Mouse (Mus musculus): ENCODE results near the gene Atxn2.
"Not testable (repeated sequence)": the region's sequence is repeated elsewhere in the genome, so short reads cannot be mapped to it uniquely, and the experiment has no call there.

Gene Atxn2

GRCm38 (mm10) chr5:121710851-121711173 is 325 bp upstream of the Atxn2 start:
- DNase-seq (ENCODE audit: low read depth): no peak

DNA sequence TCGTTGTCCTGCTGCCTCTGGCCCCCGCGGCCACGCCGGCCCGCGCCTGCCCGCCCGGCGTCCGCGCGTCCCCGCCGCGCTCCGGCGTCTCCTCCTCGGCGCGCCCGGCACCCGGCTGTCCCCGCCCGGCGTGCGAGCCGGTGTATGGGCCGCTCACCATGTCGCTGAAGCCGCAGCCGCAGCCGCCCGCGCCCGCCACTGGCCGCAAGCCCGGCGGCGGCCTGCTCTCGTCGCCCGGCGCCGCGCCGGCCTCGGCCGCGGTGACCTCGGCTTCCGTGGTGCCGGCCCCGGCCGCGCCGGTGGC is 743 bp downstream of the Atxn2 start:
- DNase-seq (ENCODE audit: low read depth): no peak

DNA sequence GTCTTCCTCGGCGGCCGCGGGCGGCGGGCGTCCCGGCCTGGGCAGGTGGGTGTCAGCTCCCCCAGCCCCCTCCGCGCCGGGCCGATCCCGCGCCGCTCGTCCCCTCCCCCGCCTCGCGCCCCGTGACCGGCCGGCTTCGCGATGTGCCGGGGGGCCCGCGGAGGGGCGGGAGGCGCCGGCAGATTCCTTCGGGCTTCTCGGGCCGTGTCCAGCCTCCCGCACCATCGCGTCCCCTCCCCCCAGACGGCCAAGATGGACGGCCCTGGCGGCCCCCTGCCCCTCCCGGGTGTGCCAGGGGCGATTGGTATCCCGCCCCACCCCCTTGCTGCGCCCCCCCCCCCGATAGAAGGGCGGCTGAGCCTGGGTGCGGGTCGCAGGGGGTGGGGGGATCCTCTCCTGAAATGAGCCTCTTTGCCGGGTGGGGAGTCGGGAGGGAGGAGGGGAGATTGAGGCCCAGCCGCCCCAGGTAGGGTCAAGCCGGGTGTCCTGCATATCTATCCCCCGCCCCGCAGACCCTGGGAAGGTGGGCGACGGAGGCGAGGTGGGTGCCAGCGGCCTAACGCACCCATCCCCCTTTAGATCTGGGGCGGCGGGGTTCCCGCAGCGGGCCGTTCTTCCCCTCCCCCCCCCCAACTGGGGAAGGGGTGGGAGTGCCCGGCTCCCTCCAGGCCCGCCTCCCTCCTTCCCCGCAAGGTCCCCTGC is 1.2 kb downstream of the Atxn2 start:
- DNase-seq (ENCODE audit: low read depth): peak; percentile 50

DNA sequence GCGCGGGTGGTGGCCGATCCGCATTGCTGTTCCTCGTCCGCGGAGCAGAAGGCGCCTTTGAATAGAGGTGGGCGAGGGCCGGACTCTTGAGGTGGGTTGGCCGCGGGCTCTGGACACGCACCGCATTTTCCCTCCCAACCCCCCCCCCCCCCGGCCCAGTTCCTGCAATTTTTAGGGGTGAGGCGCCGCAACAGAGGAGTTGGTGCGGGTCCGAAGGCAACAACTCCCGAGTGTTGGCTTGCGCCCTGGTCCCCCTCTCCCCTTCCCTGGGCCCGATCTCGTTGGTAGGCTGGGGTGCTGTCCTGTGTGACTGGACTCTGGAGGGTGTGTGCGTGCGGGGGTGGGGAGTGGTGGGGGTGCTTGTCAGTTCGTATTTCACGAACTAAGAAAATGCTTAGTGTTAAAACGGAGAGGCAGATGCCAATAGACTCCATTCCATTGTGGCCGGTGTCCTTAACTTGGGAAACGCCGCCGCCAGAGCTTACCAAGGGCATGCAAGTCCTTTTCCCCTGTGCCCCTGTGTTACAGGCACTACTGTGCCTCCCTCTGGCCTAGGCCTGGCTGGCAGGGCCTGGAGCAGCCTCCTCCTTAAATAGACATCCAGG is 1.9 kb downstream of the Atxn2 start:
- DNase-seq (ENCODE audit: low read depth): peak; percentile 30

GRCm38 (mm10) chr5:121714331-121714730 is 3.2 kb downstream of the Atxn2 start:
- peak; percentile 15 for DNase-seq (ENCODE audit: low read depth)

- DNase-seq (ENCODE audit: low read depth): no peak
Observed at GRCm38 (mm10) chr5:121714928-121715327, 3.8 kb downstream of the Atxn2 start.

GRCm38 (mm10) chr5:121718462-121718861 is 7.3 kb downstream of the Atxn2 start:
- no peak for DNase-seq (ENCODE audit: low read depth)

- DNase-seq (ENCODE audit: low read depth): no peak
Observed at GRCm38 (mm10) chr5:121720888-121721585, 9.9 kb downstream of the Atxn2 start.

DNA sequence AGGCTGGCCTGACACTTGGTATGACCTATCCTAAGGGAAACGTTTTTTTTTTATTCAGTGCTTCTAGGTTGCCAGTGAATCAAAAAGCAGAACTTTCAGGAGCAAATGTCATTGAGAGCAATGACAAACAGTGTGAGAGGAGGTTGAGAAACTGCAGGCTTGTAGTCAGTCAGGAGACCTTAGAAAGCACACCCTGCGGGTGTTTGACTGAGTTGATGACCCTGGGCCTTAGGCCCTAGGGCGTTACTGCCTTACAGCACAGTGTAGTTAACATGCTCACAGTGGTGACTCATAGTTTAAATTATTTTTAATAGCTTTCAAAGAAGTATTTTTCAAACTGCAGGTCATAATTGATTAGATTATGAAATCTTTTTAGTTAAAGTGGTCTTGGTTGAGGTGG is 10.7 kb downstream of the Atxn2 start:
- no peak for DNase-seq (ENCODE audit: low read depth)

- DNase-seq (ENCODE audit: low read depth): no peak
Observed at GRCm38 (mm10) chr5:121724678-121725077, 13.5 kb downstream of the Atxn2 start.

DNA sequence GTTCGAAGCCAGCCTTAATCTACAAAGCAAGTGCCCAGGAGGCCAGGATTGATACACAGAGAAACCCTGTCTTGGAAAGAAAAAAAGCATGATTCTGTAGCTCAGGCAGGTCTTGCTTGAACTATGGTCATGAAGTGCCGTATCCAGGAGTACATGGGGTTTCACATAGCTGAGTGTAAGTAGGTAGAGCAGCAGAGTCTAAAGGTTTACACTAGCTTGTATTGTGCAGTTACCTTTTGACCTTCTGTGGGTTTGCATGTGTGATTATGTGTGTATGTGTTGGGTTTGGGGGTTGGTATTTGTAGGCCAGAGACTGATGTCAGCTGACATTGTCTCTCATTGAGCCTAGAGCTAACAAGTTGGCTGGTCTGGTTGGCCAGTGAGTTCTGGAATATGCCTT is 18.9 kb downstream of the Atxn2 start:
- no peak for DNase-seq (ENCODE audit: low read depth)

GRCm38 (mm10) chr5:121736641-121737040 is 25.5 kb downstream of the Atxn2 start:
- DNase-seq (ENCODE audit: low read depth): no peak

- not testable (repeated sequence) for DNase-seq (ENCODE audit: low read depth)
Observed at GRCm38 (mm10) chr5:121738162-121738561, 27.0 kb downstream of the Atxn2 start.

GRCm38 (mm10) chr5:121738576-121739191 is 27.5 kb downstream of the Atxn2 start:
- DNase-seq (ENCODE audit: low read depth): no peak

DNA sequence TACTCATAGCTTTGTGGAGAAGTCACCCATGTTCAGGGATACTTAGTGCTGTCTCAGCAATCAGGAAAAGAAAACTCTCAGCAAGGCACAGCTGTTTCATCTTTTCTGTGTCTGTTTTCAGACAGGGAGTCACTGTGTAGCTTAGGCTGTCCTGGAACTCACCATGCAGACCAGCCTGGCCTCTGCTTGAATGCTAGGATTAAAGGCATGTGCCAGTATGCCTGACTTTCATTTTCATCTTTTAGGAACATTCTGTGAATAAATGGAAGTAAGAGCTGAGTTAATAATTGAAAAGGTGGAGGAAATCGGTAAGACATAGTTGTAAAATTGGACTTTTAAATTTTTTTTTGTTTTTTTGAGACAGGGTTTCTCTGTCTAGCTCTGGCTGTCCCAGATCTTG is 29.4 kb downstream of the Atxn2 start:
- DNase-seq (ENCODE audit: low read depth): no peak

DNA sequence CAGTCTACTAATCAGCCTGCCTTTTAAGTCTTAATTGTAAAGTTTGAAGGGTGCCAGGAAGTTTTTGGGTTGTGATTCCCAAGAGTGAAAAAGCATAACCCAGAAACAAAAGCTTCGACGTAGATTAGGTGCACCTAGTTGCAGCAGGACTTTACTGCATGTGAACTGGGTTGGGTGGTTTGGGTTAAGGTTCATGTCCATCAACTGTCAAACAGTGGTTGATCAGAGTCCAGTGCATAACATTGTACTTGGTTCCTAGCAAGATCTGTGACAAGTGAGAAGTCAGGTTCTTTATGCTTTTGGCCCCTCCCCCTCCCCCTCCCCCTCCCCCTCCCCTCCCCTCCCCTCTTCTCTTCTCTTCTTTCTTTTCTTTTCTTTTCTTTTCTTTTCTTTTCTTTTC is 31.8 kb downstream of the Atxn2 start:
- no peak for DNase-seq (ENCODE audit: low read depth)

DNA sequence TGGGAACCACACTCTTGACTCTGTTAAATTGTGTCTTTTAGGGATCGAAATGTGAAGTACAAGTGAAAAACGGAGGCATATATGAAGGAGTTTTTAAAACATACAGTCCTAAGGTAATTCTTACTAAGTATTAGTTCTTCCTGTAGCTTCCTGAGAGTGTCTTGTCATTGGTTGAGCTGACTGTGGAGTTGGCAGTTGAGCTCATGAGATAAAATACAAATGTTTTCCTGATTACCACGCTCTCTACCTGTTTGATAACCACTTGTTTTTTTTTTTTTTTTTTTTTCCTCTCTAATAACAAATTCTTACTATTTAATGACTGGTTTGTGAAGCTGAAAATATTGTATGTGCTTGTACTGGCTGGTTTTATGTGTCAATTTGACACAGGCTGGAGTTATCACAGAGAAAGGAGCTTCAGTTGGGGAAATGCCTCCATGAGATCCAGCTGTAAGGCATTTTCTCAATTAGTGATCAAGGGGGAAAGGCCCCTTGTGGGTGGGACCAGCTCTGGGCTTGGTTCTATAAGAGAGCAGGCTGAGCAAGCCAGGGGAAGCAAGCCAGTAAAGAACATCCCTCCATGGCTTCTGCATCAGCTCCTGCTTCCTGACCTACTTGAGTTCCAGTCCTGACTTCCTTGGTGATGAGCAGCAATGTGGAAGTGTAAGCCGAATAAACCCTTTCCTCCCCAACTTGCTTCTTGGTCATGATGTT is 36.9 kb downstream of the Atxn2 start:
- DNase-seq (ENCODE audit: low read depth): not testable (repeated sequence)

DNA sequence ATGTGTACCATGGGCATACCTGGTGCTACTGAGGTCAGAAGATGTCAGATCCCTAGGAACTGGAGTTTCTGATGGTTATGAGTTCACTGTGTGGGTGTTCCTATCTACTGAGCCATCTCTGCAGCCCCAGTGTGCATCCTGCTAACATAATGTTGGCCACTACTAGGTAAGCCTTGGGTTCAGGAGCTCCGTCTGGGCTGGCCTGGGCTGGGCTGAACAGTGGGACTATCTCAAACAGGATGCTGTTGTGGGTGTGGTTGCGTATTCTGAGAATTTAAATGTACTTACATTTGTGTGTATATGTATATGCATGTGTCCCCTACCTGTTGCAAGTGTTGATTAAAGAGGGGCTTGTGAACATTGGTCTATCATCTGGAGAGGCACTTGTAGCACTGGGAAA is 38.5 kb downstream of the Atxn2 start:
- no peak for DNase-seq (ENCODE audit: low read depth)

- no peak for DNase-seq (ENCODE audit: low read depth)
Observed at GRCm38 (mm10) chr5:121757900-121758299, 46.8 kb downstream of the Atxn2 start.

- no peak for DNase-seq (ENCODE audit: low read depth)
Observed at GRCm38 (mm10) chr5:121758341-121758740, 47.2 kb downstream of the Atxn2 start.

- no peak for DNase-seq (ENCODE audit: low read depth)
Observed at GRCm38 (mm10) chr5:121759921-121760320, 48.8 kb downstream of the Atxn2 start.

- no peak for DNase-seq (ENCODE audit: low read depth)
Observed at GRCm38 (mm10) chr5:121761459-121761858, 50.3 kb downstream of the Atxn2 start.

- DNase-seq (ENCODE audit: low read depth): no peak
Observed at GRCm38 (mm10) chr5:121762949-121763348, 51.8 kb downstream of the Atxn2 start.
